Mouse (Mus musculus) megakaryocyte-erythroid progenitor cell, adult 5-6 weeks (primary cell): ENCODE results near the gene Kirrel3. TPM values are rescaled to one million over a fixed set of nuclear protein-coding genes. Genes with fewer than 3 reads are reported as not detected.

Experiments
- ATAC-seq: replicated peaks from 2 replicates; pipeline ENCODE4 v1.8.0; 2016; ENCODE audit warnings: mild to moderate bottlenecking, inconsistent platforms; ENCODE audit not compliant: severe bottlenecking, poor library complexity, low FRiP score, low TSS enrichment
- total RNA-seq, 2 experiments: library from RNA; stranded (forward) in 1 of 2; stranded (reverse) in 1 of 2; fragments of 200-1000, 215-1000 nt in 1 of 2; fragments of >200 nt in 1 of 2; fragmentation: Nextera tagmentation in 1 of 2; gene quantifications; 2 replicates each; pipeline ENCODE4 v1.2.3; 2014 to 2017

Kirrel3 gene
- total RNA-seq, 2 experiments from 2014 or later, result not detected

GRCm38 (mm10) chr9:34721478-34722197, 235.9 kb downstream of the Kirrel3 start:
- ATAC-seq, result no peak

- no peak for ATAC-seq
These were observed 236.5 kb downstream of the Kirrel3 start for GRCm38 (mm10) chr9:34722198-34722550.

- no peak for ATAC-seq
These were observed 246.8 kb downstream of the Kirrel3 start for GRCm38 (mm10) chr9:34732507-34732906.

GRCm38 (mm10) chr9:34733579-34733978, 247.9 kb downstream of the Kirrel3 start:
- no peak for ATAC-seq

- no peak for ATAC-seq
These were observed 249.3 kb downstream of the Kirrel3 start for GRCm38 (mm10) chr9:34734991-34735390.

GRCm38 (mm10) chr9:34739431-34739830, 253.7 kb downstream of the Kirrel3 start:
- no peak for ATAC-seq

GRCm38 (mm10) chr9:34740814-34741213, 255.1 kb downstream of the Kirrel3 start:
- ATAC-seq, result no peak

- no peak for ATAC-seq
These were observed 262.3 kb downstream of the Kirrel3 start for GRCm38 (mm10) chr9:34748003-34748402.

GRCm38 (mm10) chr9:34749161-34749560, 263.5 kb downstream of the Kirrel3 start:
- no peak for ATAC-seq

GRCm38 (mm10) chr9:34749877-34750276, 264.2 kb downstream of the Kirrel3 start:
- no peak for ATAC-seq

GRCm38 (mm10) chr9:34750887-34751286, 265.2 kb downstream of the Kirrel3 start:
- no peak for ATAC-seq

- ATAC-seq, result no peak
These were observed 266.5 kb downstream of the Kirrel3 start for GRCm38 (mm10) chr9:34752076-34752800.

- no peak; the same call in 1 of the 2 replicates for ATAC-seq
These were observed 267.1 kb downstream of the Kirrel3 start for GRCm38 (mm10) chr9:34752801-34753170.

GRCm38 (mm10) chr9:34753891-34754290, 268.2 kb downstream of the Kirrel3 start:
- ATAC-seq, result no peak

- ATAC-seq, result no peak
These were observed 268.9 kb downstream of the Kirrel3 start for GRCm38 (mm10) chr9:34754523-34755097.

- no peak for ATAC-seq
These were observed 270.4 kb downstream of the Kirrel3 start for GRCm38 (mm10) chr9:34756055-34756454.

- no peak for ATAC-seq
These were observed 273.2 kb downstream of the Kirrel3 start for GRCm38 (mm10) chr9:34758925-34759324.

- ATAC-seq, result no peak
These were observed 274.8 kb downstream of the Kirrel3 start for GRCm38 (mm10) chr9:34760521-34760920.

GRCm38 (mm10) chr9:34766792-34767623, 281.3 kb downstream of the Kirrel3 start:
- no peak for ATAC-seq

- ATAC-seq, result no peak
These were observed 283.3 kb downstream of the Kirrel3 start for GRCm38 (mm10) chr9:34768961-34769360.
